Mouse (Mus musculus) ES-Bruce4 (cell line): Measurements from ENCODE around the gene Parp8.

Experiments
- CTCF ChIP-seq: IDR thresholded peaks from one replicate; pipeline ENCODE4 v1.8.1; 2011; ENCODE audit warnings: low read depth, low read length
- EP300 ChIP-seq: IDR thresholded peaks from 2 replicates; pipeline ENCODE4 v1.6.1; 2011; ENCODE audit warnings: low read depth, low read length; ENCODE audit not compliant: insufficient read depth
- POLR2A ChIP-seq: IDR thresholded peaks from one replicate; pipeline ENCODE4 v1.8.1; 2011; ENCODE audit warnings: low read length; ENCODE audit not compliant: insufficient read depth

GRCm38 (mm10) chr13:116897711-116898110, 127.6 kb downstream of the Parp8 start:
- TF ChIP-seq CTCF, result no peak
- TF ChIP-seq POLR2A, result no peak
- TF ChIP-seq EP300, result no peak
